Mouse (Mus musculus) hindbrain, postnatal 0 days (tissue): ENCODE results near the gene Scfd2. TPM values are rescaled to one million over a fixed set of nuclear protein-coding genes. Genes with fewer than 3 reads are reported as not detected.
A peak's percentile ranks its signal among the peaks of the same experiment; 100 is the strongest.

Source experiments
- ATAC-seq: fragments of 200-750 bp; cut with Nextera tagmentation; 2 replicates; pipeline ENCODE4 v1.8.0; 2017; ENCODE audit warnings: mild to moderate bottlenecking, moderate TSS enrichment, moderate library complexity
- DNase-seq: peaks from one replicate; pipeline ENCODE4 v3.0.0-alpha.2; 2015; ENCODE audit warnings: low spot score
- H3K27ac ChIP-seq: fragments of 300-500 bp; sonication (generic); 2 replicates; pipeline ENCODE4 v1.5.1; 2014; ENCODE audit warnings: mild to moderate bottlenecking
- H3K27me3 ChIP-seq: fragments of 300-500 bp; sonication (generic); 2 replicates; pipeline ENCODE4 v1.6.1; 2014; ENCODE audit warnings: low read length, mixed read lengths; ENCODE audit not compliant: insufficient read depth
- H3K36me3 ChIP-seq: fragments of 300-500 bp; sonication (generic); 2 replicates; pipeline ENCODE4 v1.6.1; 2014; ENCODE audit warnings: low read length, mixed read lengths; ENCODE audit not compliant: insufficient read depth
- H3K4me1 ChIP-seq: fragments of 300-500 bp; sonication (generic); 2 replicates; pipeline ENCODE4 v1.6.1; 2014; ENCODE audit warnings: antibody characterized with exemption, low read length, mixed read lengths; ENCODE audit not compliant: insufficient read depth
- H3K4me2 ChIP-seq: fragments of 300-500 bp; sonication (generic); 2 replicates; pipeline ENCODE4 v1.6.1; 2014; ENCODE audit warnings: low read depth, mild to moderate bottlenecking, low read length, moderate library complexity, mixed read lengths
- H3K4me3 ChIP-seq: fragments of 300-500 bp; sonication (generic); 2 replicates; pipeline ENCODE4 v1.5.1; 2014; ENCODE audit warnings: low read length
- H3K9ac ChIP-seq: fragments of 300-500 bp; sonication (generic); replicated peaks from 2 replicates; pipeline ENCODE4 v1.6.1; 2014; ENCODE audit warnings: mild to moderate bottlenecking, low read length, moderate library complexity, mixed read lengths
- H3K9me3 ChIP-seq: fragments of 300-500 bp; sonication (generic); 2 replicates; pipeline ENCODE4 v1.6.1; 2016; ENCODE audit warnings: low read length, mixed read lengths
- CTCF ChIP-seq: IDR thresholded peaks from 2 replicates; pipeline ENCODE4 v1.5.1; 2016; ENCODE audit warnings: antibody characterized with exemption, control low read depth, low read depth
- WGBS: fragments of 180-500 bp; shearing (Covaris S2); extraction: QIAGEN DNeasy Blood & Tissue Kit; methylation state at CpG from one replicate; pipeline ENCODE4 v1.1.7; 2014; 5-methylcytosine and 5-hydroxymethylcytosine counted together
- polyA plus RNA-seq: library from polyadenylated mRNA; unstranded; fragments of >200 nt; fragmentation: Nextera tagmentation; extraction: Ambion mirVana; gene quantifications from 2 replicates; pipeline ENCODE4 v1.2.1, GENCODE M21; 2015
- total RNA-seq: library from RNA; depleted of rRNA; stranded (reverse); fragments of >200 nt; gene quantifications from 2 replicates; pipeline ENCODE4 v1.2.3, GENCODE M21; 2014

The Scfd2 gene
- total and polyA plus RNA-seq, 2 experiments from 2014 or later = 18.9 to 35.1 TPM

DNA sequence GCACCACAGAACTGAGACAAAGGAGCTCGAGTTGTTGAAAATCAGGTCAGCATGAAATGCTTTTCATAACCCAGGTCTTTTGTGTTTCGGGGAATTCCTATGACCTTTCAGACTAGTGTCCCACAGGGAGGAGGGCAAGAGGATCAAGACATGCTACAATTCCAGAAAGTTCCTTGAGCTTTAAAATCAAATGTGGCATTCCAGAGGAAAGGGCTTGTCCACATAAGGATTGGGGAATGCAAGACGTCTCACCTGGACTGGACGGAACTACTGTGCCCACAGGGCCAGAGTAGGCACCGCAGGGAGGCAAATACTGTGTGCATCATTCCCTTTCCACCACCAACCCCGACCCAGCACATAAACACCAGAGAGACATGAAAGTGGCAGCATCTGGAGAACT, 266.4 kb downstream of the Scfd2 start:
- H3K27me3 ChIP-seq = no peaks in the 10 kb centered on the region
- no peak overlapping the region for H3K4me2 ChIP-seq
- DNase-seq (no peak), ATAC-seq (no peak)
- no peaks in the 10 kb centered on the region for H3K36me3 ChIP-seq
- H3K9me3 ChIP-seq = no peaks in the 10 kb centered on the region
- H3K4me1 ChIP-seq = peaks cover 23% of the 10 kb centered on the region
- no peak overlapping the region for H3K4me3 ChIP-seq
- no peak overlapping the region for H3K9ac ChIP-seq
- TF ChIP-seq CTCF = no peak
- WGBS = 64% methylated on average over 6 of the region's 6 CpGs
- H3K27ac ChIP-seq = no peak overlapping the region

DNA sequence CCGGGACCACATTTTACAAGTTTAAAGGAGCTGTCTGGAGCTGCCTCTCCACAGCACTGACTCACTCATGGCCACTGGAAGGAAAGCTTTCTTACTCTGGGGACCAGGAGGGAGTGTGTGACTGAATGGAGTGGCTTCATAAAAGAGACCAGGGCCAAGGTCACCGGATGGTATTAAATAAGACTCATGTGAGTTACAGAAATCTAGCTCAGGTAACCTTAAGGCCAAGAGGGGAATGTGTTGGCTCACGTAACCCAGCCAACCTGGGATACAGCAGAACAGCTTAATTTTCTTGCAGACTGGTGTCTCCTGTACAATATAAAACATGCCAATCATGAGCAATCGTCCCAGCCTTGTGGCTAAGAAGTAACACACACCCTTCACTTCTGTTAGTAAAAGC, 267.0 kb downstream of the Scfd2 start:
- no peak for ATAC-seq
- Histone ChIP-seq H3K9ac (no peak overlapping the region), H3K4me2 (no peak overlapping the region), H3K36me3 (no peaks in the 10 kb centered on the region), H3K9me3 (no peaks in the 10 kb centered on the region), H3K4me1 (peaks cover 24% of the 10 kb centered on the region), H3K27ac (no peak overlapping the region), H3K4me3 (no peak overlapping the region), H3K27me3 (no peaks in the 10 kb centered on the region)
- TF ChIP-seq CTCF = no peak
- WGBS = 81% methylated on average over 4 of the region's 4 CpGs
- DNase-seq = no peak

- no peak for TF ChIP-seq CTCF
- no peak overlapping the region for H3K4me3 ChIP-seq
- ATAC-seq (no peak), DNase-seq (peak; percentile 17)
- H3K27ac ChIP-seq = no peak overlapping the region
- H3K9me3 ChIP-seq = no peaks in the 10 kb centered on the region
- 36% methylated on average over 6 of the region's 6 CpGs for WGBS
- H3K4me2 ChIP-seq = no peak overlapping the region
- no peaks in the 10 kb centered on the region for H3K36me3 ChIP-seq
- H3K9ac ChIP-seq = no peak overlapping the region
- no peaks in the 10 kb centered on the region for H3K27me3 ChIP-seq
- H3K4me1 ChIP-seq = peaks cover 23% of the 10 kb centered on the region
These were observed 270.5 kb downstream of the Scfd2 start for GRCm38 (mm10) chr5:74261016-74261415.

GRCm38 (mm10) chr5:74260378-74260809, 271.2 kb downstream of the Scfd2 start:
- Histone ChIP-seq H3K9me3 (no peaks in the 10 kb centered on the region), H3K9ac (no peak overlapping the region), H3K4me2 (no peak overlapping the region), H3K27ac (no peak overlapping the region), H3K36me3 (no peaks in the 10 kb centered on the region), H3K27me3 (no peaks in the 10 kb centered on the region), H3K4me1 (peaks cover 17% of the 10 kb centered on the region), H3K4me3 (no peak overlapping the region)
- peak; percentile 35; the same call in 1 of the 2 replicates for ATAC-seq
- WGBS = 38% methylated on average over 9 of the region's 9 CpGs
- TF ChIP-seq CTCF = no peak
- DNase-seq = peak; percentile 33

GRCm38 (mm10) chr5:74256705-74257104, 274.9 kb downstream of the Scfd2 start:
- ATAC-seq (no peak), DNase-seq (no peak)
- H3K27ac ChIP-seq = no peak overlapping the region
- H3K4me2 ChIP-seq = no peak overlapping the region
- no peaks in the 10 kb centered on the region for H3K36me3 ChIP-seq
- H3K9me3 ChIP-seq = no peaks in the 10 kb centered on the region
- no peaks in the 10 kb centered on the region for H3K27me3 ChIP-seq
- H3K4me1 ChIP-seq = peaks cover 17% of the 10 kb centered on the region
- H3K9ac ChIP-seq = no peak overlapping the region
- no peak for TF ChIP-seq CTCF
- WGBS = 77% methylated on average over 4 of the region's 4 CpGs
- H3K4me3 ChIP-seq = no peak overlapping the region

- 52% methylated on average over 1 of the region's 1 CpGs for WGBS
These were observed 276.6 kb downstream of the Scfd2 start for GRCm38 (mm10) chr5:74254996-74255395.

DNA sequence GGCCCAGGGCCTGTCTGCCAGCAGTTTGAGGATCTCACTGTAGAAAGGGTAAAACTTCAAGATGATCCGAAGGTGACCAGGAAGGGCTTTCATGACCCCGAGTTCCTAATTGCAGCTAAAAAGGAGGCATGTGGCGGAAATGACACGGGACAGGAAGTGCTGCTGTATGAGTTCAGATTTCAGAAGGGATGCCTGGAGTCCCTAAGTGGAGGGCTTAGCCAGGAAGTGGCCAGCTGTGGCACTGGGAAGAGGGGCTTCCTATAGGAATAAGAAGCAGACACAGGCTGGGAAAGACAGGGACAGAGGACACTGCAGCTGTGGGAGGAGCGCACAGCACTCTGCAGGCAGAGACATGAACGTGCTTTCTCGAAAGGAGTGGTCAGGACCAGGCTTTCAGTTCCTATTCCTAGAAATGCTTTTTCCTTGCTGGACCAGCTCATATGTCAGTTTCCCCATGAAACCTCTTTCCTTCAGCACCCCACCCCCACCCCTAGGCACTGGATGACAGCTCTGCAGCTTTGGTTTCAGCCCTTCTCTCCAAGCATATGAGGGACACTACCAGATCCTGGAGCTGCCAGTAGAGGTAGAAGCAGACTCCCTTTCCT, 277.7 kb downstream of the Scfd2 start:
- no peak overlapping the region for H3K27ac ChIP-seq
- H3K9ac ChIP-seq = no peak overlapping the region
- H3K9me3 ChIP-seq = no peaks in the 10 kb centered on the region
- no peaks in the 10 kb centered on the region for H3K27me3 ChIP-seq
- H3K4me1 ChIP-seq = peaks cover 6% of the 10 kb centered on the region
- WGBS = 84% methylated on average over 7 of the region's 7 CpGs
- no peak for TF ChIP-seq CTCF
- H3K4me2 ChIP-seq = no peak overlapping the region
- no peak for DNase-seq
- H3K36me3 ChIP-seq = no peaks in the 10 kb centered on the region
- ATAC-seq = no peak
- H3K4me3 ChIP-seq = no peak overlapping the region

More at GRCm38 (mm10) chr5:74254996-74255395, 276.6 kb downstream of the Scfd2 start:
- Histone ChIP-seq H3K4me2 (no peak overlapping the region), H3K27me3 (no peaks in the 10 kb centered on the region), H3K27ac (no peak overlapping the region), H3K4me3 (no peak overlapping the region), H3K4me1 (peaks cover 6% of the 10 kb centered on the region), H3K9ac (no peak overlapping the region), H3K36me3 (no peaks in the 10 kb centered on the region), H3K9me3 (no peaks in the 10 kb centered on the region)
- no peak for ATAC-seq
- no peak for DNase-seq
- no peak for TF ChIP-seq CTCF
